Mouse (Mus musculus): Measurements from ENCODE around the gene Gm8113. TPM values are rescaled to one million over a fixed set of nuclear protein-coding genes. Genes with fewer than 3 reads are reported as not detected.

Gm8113 gene
- polyA plus RNA-seq (2012; rRNA removed; ENCODE audit: low replicate concordance): 1.3 and 4.1 TPM in 2 replicates

DNA sequence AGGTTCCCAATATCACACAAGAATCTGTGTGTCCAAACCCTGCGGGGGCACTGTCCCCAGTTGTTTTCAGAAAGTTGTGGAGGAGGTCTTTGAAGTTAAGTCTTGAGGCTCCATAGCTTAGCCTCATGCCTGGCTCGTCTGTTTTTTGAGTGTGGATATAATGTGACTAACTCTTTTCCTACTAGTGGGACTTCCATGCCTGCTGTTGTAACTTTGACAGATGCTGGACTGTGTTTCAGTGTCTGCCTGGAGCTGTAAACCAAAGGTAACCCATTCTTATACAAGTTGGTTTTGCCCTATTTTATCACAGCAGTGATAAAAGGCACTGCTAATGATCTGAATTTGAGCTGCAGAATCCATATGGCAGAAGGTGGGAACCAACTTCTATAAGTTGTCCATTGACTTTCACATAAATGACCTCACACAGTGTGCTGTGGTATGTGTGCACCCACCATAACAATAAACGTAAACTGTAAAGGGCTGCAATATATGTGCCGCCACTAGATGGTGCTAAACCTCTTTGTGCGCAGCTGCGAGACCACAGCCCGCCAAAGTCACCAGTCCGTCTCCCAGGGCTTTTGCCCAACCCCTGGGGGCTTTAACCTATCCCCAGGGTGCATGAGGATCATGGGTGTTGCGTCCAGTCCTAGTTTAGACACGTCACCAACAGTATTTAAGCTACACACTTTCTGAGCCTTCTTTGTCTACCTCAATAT lies at the start of gene Gm8113:
Gene Gm8113, plus strand, starts transcription at position 703 of the 716 bp plus-strand sequence.

DNA sequence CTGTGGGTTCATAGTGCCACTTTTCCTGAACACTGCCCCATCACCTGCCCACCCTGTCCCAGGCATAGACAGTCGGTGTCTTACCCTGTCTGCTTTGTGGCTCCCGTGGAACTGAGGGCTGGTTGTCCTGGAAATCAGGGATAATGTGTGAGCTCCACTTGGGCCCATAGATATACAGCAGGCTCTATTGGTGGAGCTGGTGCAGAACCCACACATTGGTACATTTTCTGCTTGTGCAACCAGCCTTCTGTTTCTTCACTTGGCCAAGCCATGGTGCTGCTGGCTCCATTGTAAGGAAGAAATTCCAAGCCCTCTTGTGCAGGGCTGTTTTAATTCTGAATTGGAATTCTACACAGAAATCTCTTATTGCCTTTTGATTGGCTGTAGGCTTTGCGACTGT lies 49.8 kb upstream of the Gm8113 start, which contains the start of gene Ear1:
Gene Ear1, minus strand, starts transcription at position 101 of the 400 bp plus-strand sequence.

DNA sequence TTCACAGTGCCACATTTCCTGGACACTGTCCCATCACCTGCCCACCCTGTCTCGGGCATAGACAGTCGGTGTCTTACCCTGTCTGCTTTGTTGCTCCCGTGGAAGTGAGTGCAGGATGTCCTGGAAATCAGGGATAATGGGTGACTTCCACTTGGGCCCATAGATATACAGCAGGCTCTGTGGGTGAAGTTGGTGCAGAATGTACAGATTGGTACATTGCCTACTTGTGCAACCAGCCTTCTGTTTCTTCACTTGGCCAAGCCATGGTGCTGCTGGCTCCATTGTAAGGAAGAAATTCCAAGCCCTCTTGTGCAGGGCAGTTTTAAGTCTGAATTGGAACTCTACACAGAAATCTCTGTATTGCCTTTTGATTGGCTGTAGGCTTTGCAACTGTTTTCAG lies 1.7 kb upstream of the Gm8113 start, which contains the start of gene Ear10:
Gene Ear10, minus strand, starts transcription at position 101 of the 400 bp plus-strand sequence.

DNA sequence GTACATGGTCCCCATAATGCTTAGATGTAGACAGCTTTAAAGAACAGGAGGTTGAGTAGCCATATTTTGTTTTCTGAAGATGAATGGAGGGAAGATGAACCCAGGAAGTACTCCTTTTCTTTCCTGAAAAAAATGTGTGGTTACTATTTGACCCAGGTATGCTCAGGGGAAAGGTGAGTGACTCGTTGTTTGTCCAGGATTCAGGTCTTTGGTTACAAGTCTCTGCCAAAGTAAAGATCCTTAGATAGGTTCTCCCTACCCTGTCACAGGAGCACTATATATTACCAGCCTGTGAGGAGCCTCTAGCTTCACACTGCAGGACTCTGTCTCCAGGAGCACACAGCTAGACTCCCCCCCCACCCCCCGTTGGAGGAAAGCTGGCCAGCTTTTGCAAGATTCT lies 31.6 kb downstream of the Gm8113 start, which contains the start of gene Ang5:
Gene Ang5, plus strand, starts transcription at position 301 of the 400 bp plus-strand sequence.

Other genes with a start within 250 kb of the Gm8113 start
- not detected in 2 replicates for gene Gm8165, start 248.2 kb upstream of the Gm8113 start, polyA plus RNA-seq (2012; rRNA removed; ENCODE audit: low replicate concordance)
- not detected in 2 replicates for gene Gm7324, start 227.6 kb upstream of the Gm8113 start, polyA plus RNA-seq (2012; rRNA removed; ENCODE audit: low replicate concordance)
- gene Gm16506, start 197.9 kb upstream of the Gm8113 start, polyA plus RNA-seq (2012; rRNA removed; ENCODE audit: low replicate concordance): not detected in 2 replicates
- not detected in 2 replicates for gene Gm6526, start 177.5 kb upstream of the Gm8113 start, polyA plus RNA-seq (2012; rRNA removed; ENCODE audit: low replicate concordance)
- not detected in 2 replicates for gene Gm8180, start 140.6 kb upstream of the Gm8113 start, polyA plus RNA-seq (2012; rRNA removed; ENCODE audit: low replicate concordance)
- 0.20 and 0.29 TPM in 2 replicates for gene Ear1, start 49.9 kb upstream of the Gm8113 start, polyA plus RNA-seq (2012; rRNA removed; ENCODE audit: low replicate concordance)
- gene Ear10, start 1.8 kb upstream of the Gm8113 start, polyA plus RNA-seq (2012; rRNA removed; ENCODE audit: low replicate concordance): not detected in 2 replicates
- not detected in 2 replicates for gene Ang5, start 31.7 kb downstream of the Gm8113 start, polyA plus RNA-seq (2012; rRNA removed; ENCODE audit: low replicate concordance)
- not detected in 2 replicates for gene Ang6, start 76.9 kb downstream of the Gm8113 start, polyA plus RNA-seq (2012; rRNA removed; ENCODE audit: low replicate concordance)
- gene Ear2, start 177.3 kb downstream of the Gm8113 start, polyA plus RNA-seq (2012; rRNA removed; ENCODE audit: low replicate concordance): 35.1 and 105 TPM in 2 replicates
- not detected in 2 replicates for gene Gm3327, start 198.5 kb downstream of the Gm8113 start, polyA plus RNA-seq (2012; rRNA removed; ENCODE audit: low replicate concordance)